Mouse (Mus musculus) adrenal gland, adult 8-10 months (tissue): ENCODE results near the gene Izumo1r. TPM values are rescaled to one million over a fixed set of nuclear protein-coding genes. Genes with fewer than 3 reads are reported as not detected.

Experiments
- DNase-seq: peaks from one replicate; pipeline ENCODE4 v3.0.0; 2022
- total RNA-seq, 4 experiments: library from RNA; stranded (reverse); gene quantifications; 2 replicates each; pipeline ENCODE4 v1.2.4; 2022

Izumo1r gene
- total RNA-seq, 4 experiments from 2014 or later: not detected

- no peak for DNase-seq
Measured at GRCm38 (mm10) chr9:14866957-14867356, 36.8 kb downstream of the Izumo1r start.

DNA sequence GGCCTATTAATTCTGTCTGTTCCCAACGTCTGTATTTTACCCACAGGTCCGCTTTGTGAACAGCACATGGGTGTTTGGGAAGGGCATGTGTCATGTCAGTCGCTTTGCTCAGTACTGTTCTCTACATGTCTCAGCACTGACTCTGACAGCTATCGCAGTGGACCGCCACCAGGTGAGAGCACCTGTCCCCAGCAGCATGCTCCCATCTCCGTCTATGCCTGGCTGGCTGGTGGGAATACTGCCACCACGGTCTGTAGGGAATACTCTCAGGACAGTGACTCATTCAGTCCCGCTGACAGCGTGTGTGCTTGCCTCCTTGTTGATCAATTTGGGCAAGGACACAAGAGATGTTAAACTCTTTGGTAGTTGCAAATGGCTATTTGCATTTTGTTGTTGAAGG is 39.0 kb downstream of the Izumo1r start:
- no peak for DNase-seq

- no peak for DNase-seq
Measured at GRCm38 (mm10) chr9:14863126-14863525, 40.6 kb downstream of the Izumo1r start.

DNA sequence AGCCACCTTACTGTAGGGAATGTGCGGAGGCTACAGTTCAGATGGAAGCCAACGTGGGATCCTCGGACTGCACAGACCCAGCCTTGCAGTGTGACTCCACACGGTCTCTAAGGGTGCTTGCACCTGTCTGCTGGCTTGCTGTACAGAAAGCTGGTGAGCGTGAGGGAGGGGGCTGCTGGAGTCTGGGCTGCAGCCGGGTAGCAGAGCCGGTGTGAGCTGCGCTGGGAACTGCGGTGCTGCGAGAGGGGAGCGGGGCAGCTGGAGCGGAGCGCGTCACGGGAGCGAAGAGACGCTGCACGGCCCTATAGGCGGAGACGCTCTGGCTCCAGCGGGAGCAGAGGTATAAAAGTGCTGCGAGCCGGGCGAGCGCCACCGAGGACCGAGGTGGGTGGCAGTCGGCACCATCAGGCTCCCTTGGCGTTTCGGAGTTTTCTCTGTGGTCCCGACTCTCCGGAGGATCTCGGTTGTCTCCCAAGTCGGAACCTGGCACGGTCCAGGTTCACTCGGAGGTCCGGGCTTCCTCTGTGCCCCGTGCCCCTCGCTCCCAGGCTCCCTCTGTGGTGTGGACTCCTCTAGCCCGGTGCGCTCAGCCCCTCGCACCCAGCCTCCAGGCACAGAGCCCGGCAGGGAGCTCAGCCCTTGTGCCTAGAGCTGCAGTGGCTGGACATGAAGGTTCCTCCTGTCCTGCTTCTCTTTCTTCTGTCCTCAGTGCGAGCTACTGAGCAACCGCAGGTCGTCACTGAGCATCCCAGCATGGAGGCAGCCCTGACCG is 43.7 kb downstream of the Izumo1r start, which contains the start of gene Gpr83:
Gene Gpr83 (plus strand): TSS at position 343 of the 772 bp plus-strand sequence.
- DNase-seq: no peak

- no peak for DNase-seq
Measured at GRCm38 (mm10) chr9:14858782-14859181, 45.0 kb downstream of the Izumo1r start.

DNA sequence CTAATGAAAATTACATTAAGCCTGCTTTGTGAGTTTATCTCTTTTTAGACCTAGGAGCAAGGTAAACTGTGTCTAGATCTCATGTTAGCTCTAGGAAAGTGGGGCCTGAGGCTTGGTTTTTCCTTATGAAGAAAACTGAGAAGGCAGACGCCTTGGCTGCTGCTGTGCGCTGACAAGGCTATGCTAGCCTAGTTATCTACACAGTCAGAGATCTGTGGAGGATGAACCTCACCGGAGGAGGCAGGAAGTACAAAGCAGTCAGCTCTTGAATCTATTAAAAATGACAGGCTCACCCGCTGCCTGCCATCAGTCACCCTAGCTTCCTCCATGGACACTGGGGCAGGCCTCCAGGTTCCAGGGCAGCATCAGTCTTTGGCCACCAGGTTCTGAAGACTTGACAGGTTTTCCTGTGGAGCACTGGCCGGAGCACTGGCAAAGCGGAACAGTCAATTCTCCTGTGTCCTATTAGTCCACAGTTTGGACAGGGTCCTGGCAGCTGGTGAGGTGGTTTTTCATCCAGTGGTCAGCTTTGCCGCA is 45.5 kb downstream of the Izumo1r start:
- DNase-seq: no peak

GRCm38 (mm10) chr9:14856922-14857654 is 46.7 kb downstream of the Izumo1r start:
- DNase-seq: no peak

GRCm38 (mm10) chr9:14854585-14854984 is 49.2 kb downstream of the Izumo1r start:
- no peak for DNase-seq

- DNase-seq: no peak
Measured at GRCm38 (mm10) chr9:14848267-14848935, 55.3 kb downstream of the Izumo1r start.

GRCm38 (mm10) chr9:14846428-14846827 is 57.3 kb downstream of the Izumo1r start:
- no peak for DNase-seq

DNA sequence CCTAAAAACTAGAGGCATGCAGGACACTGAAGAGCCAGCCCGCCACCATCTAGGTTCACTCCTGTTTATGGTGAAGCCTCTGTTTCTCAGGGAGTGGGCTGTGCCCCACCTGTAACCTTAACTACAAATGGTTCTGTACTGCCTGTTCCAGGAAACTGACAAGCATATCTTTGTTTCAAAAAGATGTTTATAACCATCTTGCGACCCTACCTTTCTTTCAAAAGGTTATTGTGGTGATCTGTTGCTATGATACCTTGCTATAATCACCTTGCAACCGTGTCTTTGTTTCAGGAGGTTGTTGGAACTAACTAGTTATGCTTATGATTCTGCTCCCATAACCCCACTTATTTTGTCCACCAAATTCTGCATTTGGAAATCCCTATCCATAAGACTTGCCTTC is 59.8 kb downstream of the Izumo1r start:
- DNase-seq: no peak

- DNase-seq: no peak
Measured at GRCm38 (mm10) chr9:14843311-14843857, 60.4 kb downstream of the Izumo1r start.

GRCm38 (mm10) chr9:14841878-14842761 is 61.6 kb downstream of the Izumo1r start:
- no peak for DNase-seq

GRCm38 (mm10) chr9:14839970-14840369 is 63.8 kb downstream of the Izumo1r start:
- no peak for DNase-seq

- no peak for DNase-seq
Measured at GRCm38 (mm10) chr9:14839527-14839926, 64.2 kb downstream of the Izumo1r start.

Other genes starting within 250 kb of the Izumo1r start
- gene Piwil4, start 163.2 kb downstream of the Izumo1r start, total RNA-seq: under 1 TPM in 3 of 4 experiments, not detected in 1; 0.09 to 0.27 (median 0.15) TPM
- gene Fut4, start 151.6 kb downstream of the Izumo1r start, total RNA-seq: 1 to 10 TPM; 1.2 to 2.6 (median 1.7) TPM
- not detected for gene 1700012B09Rik, start 132.9 kb downstream of the Izumo1r start, total RNA-seq
- gene Mre11a, start 119.3 kb downstream of the Izumo1r start, total RNA-seq: 10 to 100 TPM; 18.8 to 26.9 (median 23.2) TPM
- 10 to 100 TPM; 10.6 to 15.6 (median 14.3) TPM for gene Ankrd49, start 119.1 kb downstream of the Izumo1r start, total RNA-seq
- gene Gpr83, start 43.7 kb downstream of the Izumo1r start, total RNA-seq: under 1 TPM in 1 of 4 experiments, not detected in 3; 0.13 TPM
- 10 to 100 TPM in 2 of 4 experiments, 1 to 10 TPM in 2; 6.7 to 11.5 (median 9.9) TPM for gene Panx1, start 141.5 kb upstream of the Izumo1r start, total RNA-seq
- 1 to 10 TPM in 3 of 4 experiments, under 1 TPM in 1; 0.15 to 1.6 (median 1.2) TPM for gene Hephl1, start 208.2 kb upstream of the Izumo1r start, total RNA-seq